Mouse (Mus musculus) thymus, adult 2 months (tissue): ENCODE measurements around the gene BC037034. TPM values are rescaled to one million over a fixed set of nuclear protein-coding genes. Genes with fewer than 3 reads are reported as not detected.

Source experiments
- DNase-seq: peaks from one replicate; pipeline ENCODE4 v3.0.0; 2021
- H3K27ac ChIP-seq: fragments of 200-500 bp; 2 replicates; pipeline ENCODE4 v1.5.1; 2012; ENCODE audit warnings: low read length, control low read depth; ENCODE audit not compliant: control insufficient read depth, insufficient read depth
- H3K27me3 ChIP-seq: fragments of 200-500 bp; 2 replicates; pipeline ENCODE4 v1.6.1; 2012; ENCODE audit warnings: mild to moderate bottlenecking, low read length, moderate library complexity, mixed read lengths; ENCODE audit not compliant: control insufficient read depth, insufficient read depth
- H3K36me3 ChIP-seq: fragments of 200-500 bp; 2 replicates; pipeline ENCODE4 v1.6.1; 2012; ENCODE audit warnings: mild to moderate bottlenecking, low read length, moderate library complexity; ENCODE audit not compliant: control insufficient read depth, insufficient read depth
- H3K4me1 ChIP-seq: fragments of 200-500 bp; replicated peaks from 2 replicates; pipeline ENCODE4 v1.6.1; 2012; ENCODE audit warnings: low read length; ENCODE audit not compliant: control insufficient read depth, insufficient read depth
- H3K4me3 ChIP-seq: fragments of 200-500 bp; 2 replicates; pipeline ENCODE4 v1.5.1; 2012; ENCODE audit warnings: mild to moderate bottlenecking, low read length, control low read depth, moderate library complexity; ENCODE audit not compliant: control insufficient read depth, insufficient read depth
- CTCF ChIP-seq: fragments of 200-500 bp; IDR thresholded peaks from 2 replicates; pipeline ENCODE4 v1.5.1; 2012; ENCODE audit warnings: mild to moderate bottlenecking, control low read depth, low read length, moderate library complexity, borderline replicate concordance; ENCODE audit not compliant: control insufficient read depth, poor library complexity, insufficient read depth; ENCODE audit errors: extremely low read depth
- POLR2A ChIP-seq: fragments of 200-500 bp; IDR thresholded peaks from 2 replicates; pipeline ENCODE4 v1.6.1; 2012; ENCODE audit warnings: mild to moderate bottlenecking, low read length, control low read depth, moderate library complexity; ENCODE audit not compliant: control insufficient read depth, poor library complexity, insufficient read depth; ENCODE audit errors: extremely low read depth
- WGBS: fragments of 180-500 bp; shearing (Covaris S2); methylation state at CpG from one replicate; pipeline ENCODE4 v1.1.7; 2018; 5-methylcytosine and 5-hydroxymethylcytosine counted together
- polyA plus RNA-seq: library from polyadenylated mRNA; depleted of rRNA; stranded (reverse); fragments of >200 nt; gene quantifications from 2 replicates; pipeline ENCODE4 v1.2.3, GENCODE M21; 2012; rRNA removed

Gene BC037034
- polyA plus RNA-seq: 142 and 146 TPM in 2 replicates

DNA sequence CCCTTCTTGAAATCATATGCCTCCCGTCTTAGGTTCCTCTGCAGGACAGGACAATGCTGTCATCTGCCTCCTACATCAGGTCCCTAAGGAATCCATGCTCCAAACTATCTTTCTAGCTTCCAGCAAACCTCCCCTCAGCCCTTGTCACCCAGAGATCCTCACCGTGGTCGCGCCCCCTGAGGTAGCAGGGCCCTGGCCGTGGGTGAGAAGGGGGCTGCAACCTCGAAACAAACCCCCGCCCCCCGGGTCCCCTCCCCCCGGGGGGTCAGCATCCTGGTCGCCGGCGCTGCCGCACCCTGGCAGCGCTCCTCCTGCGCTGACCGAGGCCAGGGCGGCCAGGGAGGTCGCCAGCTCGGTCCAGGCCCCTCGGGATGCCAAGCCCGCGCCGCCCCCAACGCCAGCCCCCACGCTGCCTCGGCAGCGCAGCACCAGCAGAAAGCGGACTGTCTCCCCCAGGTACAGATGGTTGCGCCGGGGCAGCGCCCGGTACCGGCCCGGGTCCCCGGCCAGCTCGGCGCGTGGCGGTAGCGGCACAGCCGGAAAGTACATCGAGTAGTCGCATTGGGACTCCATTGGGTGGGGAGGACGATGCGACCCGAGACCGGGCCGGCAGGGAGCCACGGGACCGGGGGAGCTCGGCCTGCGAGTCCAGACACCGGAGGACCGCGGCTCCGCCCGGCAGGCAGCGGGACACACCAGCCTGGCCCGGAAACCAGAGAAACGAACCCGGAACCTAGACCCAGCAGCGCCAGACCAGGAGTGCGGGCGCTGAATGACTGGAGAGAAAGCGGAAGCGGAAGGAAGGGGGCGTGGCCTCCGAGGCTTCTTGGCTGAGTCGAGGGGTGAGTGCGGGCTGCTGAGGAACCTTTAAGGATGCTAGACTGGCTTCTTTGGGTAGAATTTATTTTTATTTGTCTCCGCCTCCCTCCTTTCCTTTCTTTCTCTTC is at the start of gene BC037034:
Gene BC037034, minus strand, starts transcription at position 774 of the 947 bp plus-strand sequence.
- Histone ChIP-seq H3K36me3 (peaks cover 8% of the 10 kb centered on the region; the same call in 1 of the 2 replicates), H3K4me3 (peak within 1 kb of the TSS; percentile 92), H3K27ac (0 out of 2 replicates have a peak within 1 kb of the TSS, but pooled peaks have one; percentile 8), H3K27me3 (no peaks in the 10 kb centered on the region), H3K4me1 (peaks cover 17% of the 10 kb centered on the region)
- DNase-seq: peak; percentile 90
- peak; percentile 45; the same call in 1 of the 2 replicates for TF ChIP-seq CTCF
- TF ChIP-seq POLR2A: peak; percentile 93
- under 1% methylated on average over 70 of the region's 71 CpGs for WGBS

GRCm38 (mm10) chr5:138312795-138313194 is 49.0 kb upstream of the BC037034 start:
- no peak for DNase-seq
- no peak overlapping the region for H3K27ac ChIP-seq
- H3K27me3 ChIP-seq: no peaks in the 10 kb centered on the region
- H3K4me1 ChIP-seq: no peaks in the 10 kb centered on the region
- TF ChIP-seq CTCF (no peak), POLR2A (no peak)
- H3K36me3 ChIP-seq: no peaks in the 10 kb centered on the region
- WGBS: 96% methylated on average over 3 of the region's 3 CpGs
- no peak overlapping the region for H3K4me3 ChIP-seq

GRCm38 (mm10) chr5:138299613-138300012 is 35.8 kb upstream of the BC037034 start:
- Histone ChIP-seq H3K36me3 (no peaks in the 10 kb centered on the region), H3K27ac (no peak overlapping the region), H3K4me1 (no peaks in the 10 kb centered on the region), H3K27me3 (no peaks in the 10 kb centered on the region), H3K4me3 (no peak overlapping the region)
- 98% methylated on average over 2 of the region's 2 CpGs for WGBS
- TF ChIP-seq CTCF: no peak
- no peak for TF ChIP-seq POLR2A
- no peak for DNase-seq

DNA sequence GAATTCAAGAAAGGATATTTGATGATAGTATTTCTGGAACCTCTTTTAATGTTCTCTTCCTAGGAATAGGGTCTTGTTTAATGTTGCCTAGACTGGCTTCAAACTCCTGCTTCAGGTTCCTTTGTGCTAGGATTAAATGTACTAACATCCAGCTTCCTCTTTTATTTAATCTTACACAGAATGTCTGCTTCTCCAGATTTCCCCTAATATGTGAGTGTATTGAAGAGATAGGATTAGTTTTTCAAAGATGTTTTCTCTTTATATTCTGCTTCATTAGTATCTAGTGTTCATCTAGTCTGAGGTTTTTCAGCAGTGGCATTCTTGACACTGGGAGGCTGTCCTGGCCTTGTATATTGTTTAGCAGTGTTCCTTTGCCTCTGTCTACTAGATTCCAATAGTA is 30.3 kb upstream of the BC037034 start:
- no peak for DNase-seq
- H3K27ac ChIP-seq: no peak overlapping the region
- no peak overlapping the region for H3K4me3 ChIP-seq
- H3K27me3 ChIP-seq: no peaks in the 10 kb centered on the region
- no peaks in the 10 kb centered on the region for H3K4me1 ChIP-seq
- no peaks in the 10 kb centered on the region for H3K36me3 ChIP-seq
- TF ChIP-seq CTCF (no peak), POLR2A (no peak)

GRCm38 (mm10) chr5:138291638-138292037 is 27.8 kb upstream of the BC037034 start:
- Histone ChIP-seq H3K27ac (no peak overlapping the region), H3K36me3 (no peaks in the 10 kb centered on the region), H3K27me3 (no peaks in the 10 kb centered on the region), H3K4me1 (no peaks in the 10 kb centered on the region), H3K4me3 (no peak overlapping the region)
- DNase-seq: no peak
- TF ChIP-seq POLR2A: no peak
- TF ChIP-seq CTCF: no peak
- WGBS: 86% methylated on average over 1 of the region's 1 CpGs

DNA sequence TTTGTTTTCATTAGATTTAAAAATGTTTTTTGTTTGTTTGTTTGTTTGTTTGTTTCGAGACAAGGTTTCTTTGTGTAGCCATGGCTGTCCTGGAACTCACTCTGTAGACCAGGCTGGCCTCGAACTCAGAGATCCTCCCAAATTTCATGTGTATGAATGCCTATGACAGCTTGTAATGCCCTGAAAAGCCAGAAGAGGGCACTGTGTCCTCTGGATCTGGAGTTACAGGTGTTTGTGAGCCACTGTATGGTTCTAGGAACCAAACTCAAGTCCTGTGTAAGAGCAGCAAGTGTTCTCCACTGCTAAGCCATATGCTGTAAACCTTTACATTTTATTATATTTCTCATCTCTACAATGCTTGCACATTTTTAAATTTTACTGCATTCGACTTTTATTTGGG is 24.0 kb upstream of the BC037034 start:
- Histone ChIP-seq H3K4me3 (no peak overlapping the region), H3K4me1 (no peaks in the 10 kb centered on the region), H3K27ac (no peak overlapping the region), H3K36me3 (no peaks in the 10 kb centered on the region), H3K27me3 (no peaks in the 10 kb centered on the region)
- TF ChIP-seq POLR2A (no peak), CTCF (no peak)
- 82% methylated on average over 3 of the region's 3 CpGs for WGBS
- DNase-seq: peak; percentile 31

- Histone ChIP-seq H3K27ac (no peak overlapping the region), H3K4me3 (no peak overlapping the region), H3K36me3 (no peaks in the 10 kb centered on the region), H3K4me1 (peaks cover 7% of the 10 kb centered on the region; the same call in 1 of the 2 replicates), H3K27me3 (no peaks in the 10 kb centered on the region)
- TF ChIP-seq POLR2A (no peak), CTCF (no peak)
- 74% methylated on average over 1 of the region's 1 CpGs for WGBS
- DNase-seq: no peak
Observed at GRCm38 (mm10) chr5:138283540-138283939, 19.7 kb upstream of the BC037034 start.
